Mouse (Mus musculus) intestine, embryonic 16.5 days (tissue): ENCODE measurements around the gene Paqr6. TPM values are rescaled to one million over a fixed set of nuclear protein-coding genes. Genes with fewer than 3 reads are reported as not detected.
"Not testable (repeated sequence)": the region's sequence is repeated elsewhere in the genome, so short reads cannot be mapped to it uniquely, and the experiment has no call there.

Source experiments
- ATAC-seq: fragments of 200-750 bp; cut with Nextera tagmentation; 2 replicates; pipeline ENCODE4 v1.8.0; 2017; ENCODE audit warnings: moderate TSS enrichment, moderate library complexity
- H3K27ac ChIP-seq: fragments of 300-500 bp; sonication (generic); 2 replicates; pipeline ENCODE4 v1.5.1; 2014; ENCODE audit warnings: mild to moderate bottlenecking, low read length
- H3K27me3 ChIP-seq: fragments of 300-500 bp; sonication (generic); replicated peaks from 2 replicates; pipeline ENCODE4 v1.6.1; 2014; ENCODE audit warnings: low read length, control low read depth, mixed read lengths; ENCODE audit not compliant: control insufficient read depth, insufficient read depth
- H3K36me3 ChIP-seq: fragments of 300-500 bp; sonication (generic); 2 replicates; pipeline ENCODE4 v1.6.1; 2014; ENCODE audit warnings: low read length, control low read depth; ENCODE audit not compliant: control insufficient read depth, insufficient read depth
- H3K4me1 ChIP-seq: fragments of 300-500 bp; sonication (generic); 2 replicates; pipeline ENCODE4 v1.6.1; 2014; ENCODE audit warnings: low read length, control low read depth, mixed read lengths; ENCODE audit not compliant: control insufficient read depth, insufficient read depth
- H3K4me2 ChIP-seq: fragments of 300-500 bp; sonication (generic); 2 replicates; pipeline ENCODE4 v1.6.1; 2014; ENCODE audit warnings: low read depth, low read length, control low read depth
- H3K4me3 ChIP-seq: fragments of 300-500 bp; sonication (generic); 2 replicates; pipeline ENCODE4 v1.5.1; 2014; ENCODE audit warnings: mild to moderate bottlenecking, low read length
- H3K9ac ChIP-seq: fragments of 300-500 bp; sonication (generic); 2 replicates; pipeline ENCODE4 v1.6.1; 2014; ENCODE audit warnings: low read depth, low read length
- H3K9me3 ChIP-seq: fragments of 300-500 bp; sonication (generic); 2 replicates; pipeline ENCODE4 v1.6.1; 2016; ENCODE audit warnings: low read length, control low read depth; ENCODE audit not compliant: control insufficient read depth
- WGBS: fragments of 180-500 bp; shearing (Covaris S2); extraction: QIAGEN DNeasy Blood & Tissue Kit; methylation state at CpG from one replicate; pipeline ENCODE4 v1.1.7; 2014; 5-methylcytosine and 5-hydroxymethylcytosine counted together
- polyA plus RNA-seq: library from polyadenylated mRNA; unstranded; fragments of >200 nt; fragmentation: Nextera tagmentation; extraction: Ambion mirVana; gene quantifications from 2 replicates; pipeline ENCODE4 v1.2.1, GENCODE M21; 2015

Paqr6 gene
- polyA plus RNA-seq, 1 experiment from 2014 or later, result 5.1 TPM

DNA sequence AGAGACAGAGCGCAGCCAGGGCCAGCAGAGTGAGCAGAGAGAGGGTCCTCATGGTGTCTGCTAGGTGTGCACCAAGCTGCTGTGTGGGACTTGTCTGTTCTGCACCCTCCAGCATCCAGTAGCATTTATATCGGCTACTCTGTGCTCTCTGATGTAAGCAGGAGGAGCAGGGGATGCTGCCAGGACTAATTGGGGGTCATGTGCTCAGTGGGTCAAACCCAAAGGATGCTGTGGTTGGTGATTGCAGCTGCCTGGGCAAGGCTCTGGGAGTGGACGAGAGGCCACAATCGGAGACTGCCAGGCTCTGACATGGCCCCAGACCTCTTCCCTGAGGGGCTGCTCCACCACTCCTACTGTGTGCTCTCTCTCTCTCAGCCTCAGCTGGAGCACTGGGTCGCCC lies 14.2 kb downstream of the Paqr6 start, which contains the start of gene Bglap2:
Gene Bglap2 (minus strand): TSS at position 101 of the 400 bp plus-strand sequence.
- H3K4me2 ChIP-seq, H3K9me3 ChIP-seq, H3K9ac ChIP-seq, H3K4me3 ChIP-seq, H3K36me3 ChIP-seq, H3K27ac ChIP-seq, H3K4me1 ChIP-seq, H3K27me3 ChIP-seq, ATAC-seq: not testable (repeated sequence)
- WGBS, result 75% methylated on average over 4 of the region's 5 CpGs

- peak overlapping the region; percentile 29; the same call in 1 of the 2 replicates for H3K9ac ChIP-seq
Measured at GRCm38 (mm10) chr3:88381389-88382315, 17.3 kb downstream of the Paqr6 start.

DNA sequence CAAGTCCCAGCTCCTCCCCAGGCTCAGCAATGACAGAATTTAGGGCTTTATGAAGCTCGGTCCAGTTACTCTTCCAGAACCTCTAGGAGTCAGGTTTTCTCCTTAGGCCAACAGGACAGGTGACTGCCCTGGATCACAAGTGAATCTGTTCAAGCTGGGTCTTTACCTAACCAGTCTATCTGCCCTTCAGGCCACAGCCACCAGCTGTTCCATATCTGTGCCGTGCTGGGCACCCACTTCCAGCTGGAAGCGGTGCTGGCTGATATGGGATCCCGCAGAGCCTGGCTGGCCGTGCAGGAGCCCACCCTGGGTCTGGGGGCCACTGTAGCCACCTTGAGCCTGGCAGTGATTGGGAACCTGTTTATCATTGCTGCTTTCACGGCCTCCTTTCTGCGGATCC lies 18.0 kb downstream of the Paqr6 start:
- WGBS, result 15% methylated on average over 1 of the region's 7 CpGs
- not testable (repeated sequence) for H3K4me2 ChIP-seq, H3K4me1 ChIP-seq, H3K9me3 ChIP-seq, H3K9ac ChIP-seq, H3K27me3 ChIP-seq, H3K27ac ChIP-seq, H3K36me3 ChIP-seq, H3K4me3 ChIP-seq
- ATAC-seq, result peak; percentile 12; the same call in 1 of the 2 replicates

More at GRCm38 (mm10) chr3:88381389-88382315, 17.3 kb downstream of the Paqr6 start:
- H3K27me3 ChIP-seq, H3K9me3 ChIP-seq, H3K27ac ChIP-seq, H3K4me1 ChIP-seq, H3K36me3 ChIP-seq: not testable (repeated sequence)
- 0 out of 2 replicates have a peak overlapping the region, but pooled peaks have one; percentile 16 for H3K4me3 ChIP-seq
- WGBS, result 8% methylated on average over 19 of the region's 22 CpGs
- H3K4me2 ChIP-seq, result 0 out of 2 replicates have a peak overlapping the region, but pooled peaks have one; percentile 37
- ATAC-seq, result peak; percentile 91

DNA sequence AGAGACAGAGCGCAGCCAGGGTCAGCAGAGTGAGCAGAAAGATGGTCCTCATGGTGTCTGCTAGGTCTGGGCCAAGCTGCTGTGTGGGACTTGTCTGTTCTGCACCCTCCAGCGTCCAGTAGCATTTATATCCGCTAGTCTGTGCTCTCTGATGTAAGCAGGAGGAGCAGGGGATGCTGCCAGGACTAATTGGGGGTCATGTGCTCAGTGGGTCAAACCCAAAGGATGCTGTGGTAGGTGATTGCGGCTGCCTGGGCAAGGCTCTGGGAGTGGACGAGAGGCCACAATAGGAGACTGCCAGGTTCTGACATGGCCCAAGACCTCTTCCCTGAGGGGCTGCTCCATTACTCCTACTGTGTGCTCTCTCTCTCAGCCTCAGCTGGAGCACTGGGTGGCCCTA lies 20.0 kb downstream of the Paqr6 start, which contains the start of gene Bglap:
Gene Bglap (minus strand): TSS at position 101 of the 400 bp plus-strand sequence.
- Histone ChIP-seq H3K4me2 (no peak within 1 kb of the TSS), H3K36me3 (no peaks in the 10 kb centered on the region), H3K27me3 (0 out of 2 replicates have a peak, but pooled peaks cover 2% of the 10 kb centered on the region), H3K9ac (no peak within 1 kb of the TSS), H3K27ac (no peak within 1 kb of the TSS), H3K4me3 (no peak within 1 kb of the TSS), H3K9me3 (no peaks in the 10 kb centered on the region), H3K4me1 (no peaks in the 10 kb centered on the region)
- WGBS, result 79% methylated on average over 5 of the region's 5 CpGs
- ATAC-seq, result no peak

- no peak overlapping the region for H3K4me3 ChIP-seq
- no peak overlapping the region for H3K4me2 ChIP-seq
- H3K9ac ChIP-seq, result no peak overlapping the region
- WGBS, result 82% methylated on average over 9 of the region's 9 CpGs
- no peaks in the 10 kb centered on the region; the same call in 1 of the 2 replicates for H3K9me3 ChIP-seq
- H3K36me3 ChIP-seq, result peaks cover 3% of the 10 kb centered on the region
- no peaks in the 10 kb centered on the region for H3K4me1 ChIP-seq
- no peak overlapping the region for H3K27ac ChIP-seq
- no peaks in the 10 kb centered on the region for H3K27me3 ChIP-seq
- ATAC-seq, result no peak
Measured at GRCm38 (mm10) chr3:88393776-88394375, 29.5 kb downstream of the Paqr6 start.

DNA sequence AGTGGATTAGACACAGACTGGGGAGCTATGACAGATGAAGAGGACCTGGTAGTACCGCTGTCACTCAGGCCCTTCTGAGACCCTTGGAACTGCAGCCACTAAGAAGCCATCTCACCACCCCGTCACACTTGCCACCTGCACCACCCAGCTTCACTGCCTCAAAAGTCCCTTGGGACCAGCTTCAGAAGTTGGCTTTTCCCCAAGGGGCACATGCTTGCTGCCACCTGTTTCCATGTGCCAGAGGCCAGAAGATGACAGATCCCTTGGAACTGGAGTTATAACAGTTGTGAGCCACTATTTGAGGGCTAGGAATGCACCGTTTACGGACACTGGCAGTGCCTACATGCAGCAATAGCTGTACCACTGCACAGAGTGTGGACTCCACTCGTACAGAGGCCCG lies 30.9 kb downstream of the Paqr6 start:
- Histone ChIP-seq H3K4me3 (no peak overlapping the region), H3K36me3 (peaks cover 3% of the 10 kb centered on the region), H3K9ac (no peak overlapping the region), H3K27me3 (no peaks in the 10 kb centered on the region), H3K4me2 (no peak overlapping the region), H3K27ac (no peak overlapping the region), H3K4me1 (no peaks in the 10 kb centered on the region), H3K9me3 (no peaks in the 10 kb centered on the region; the same call in 1 of the 2 replicates)
- ATAC-seq, result no peak
- 97% methylated on average over 6 of the region's 6 CpGs for WGBS

GRCm38 (mm10) chr3:88395742-88396141 lies 31.4 kb downstream of the Paqr6 start:
- Histone ChIP-seq H3K4me3 (no peak overlapping the region), H3K4me2 (no peak overlapping the region), H3K27ac (no peak overlapping the region), H3K27me3 (no peaks in the 10 kb centered on the region), H3K36me3 (peaks cover 3% of the 10 kb centered on the region), H3K9me3 (no peaks in the 10 kb centered on the region), H3K9ac (no peak overlapping the region), H3K4me1 (no peaks in the 10 kb centered on the region)
- ATAC-seq, result no peak
- WGBS, result 87% methylated on average over 8 of the region's 8 CpGs

DNA sequence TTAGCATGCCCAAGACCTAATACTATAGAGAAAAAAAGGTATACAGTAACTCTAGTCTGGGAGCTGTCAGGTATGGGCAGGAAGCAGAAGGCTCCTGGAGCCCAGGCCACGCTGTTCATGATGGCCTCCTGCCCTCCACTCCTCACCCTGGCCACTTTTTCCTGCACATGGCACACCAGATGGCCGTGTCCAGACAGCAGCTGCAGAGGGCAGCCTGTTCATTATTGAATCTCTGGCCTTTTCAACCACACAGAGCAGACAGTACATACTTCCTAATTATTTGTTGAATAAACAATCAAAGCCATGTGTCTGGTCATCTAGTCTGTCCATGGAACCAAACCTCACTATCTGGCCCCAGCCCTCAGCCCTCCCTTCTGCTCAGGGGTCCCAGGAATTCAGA lies 34.3 kb downstream of the Paqr6 start:
- Histone ChIP-seq H3K4me2 (no peak overlapping the region), H3K27me3 (no peaks in the 10 kb centered on the region), H3K27ac (no peak overlapping the region), H3K4me1 (no peaks in the 10 kb centered on the region), H3K9ac (no peak overlapping the region), H3K36me3 (peaks cover 3% of the 10 kb centered on the region; the same call in 1 of the 2 replicates), H3K4me3 (no peak overlapping the region), H3K9me3 (no peaks in the 10 kb centered on the region)
- ATAC-seq, result no peak
- WGBS, result 78% methylated on average over 2 of the region's 2 CpGs

- peaks cover 4% of the 10 kb centered on the region for H3K36me3 ChIP-seq
- no peak overlapping the region for H3K27ac ChIP-seq
- 93% methylated on average over 10 of the region's 10 CpGs for WGBS
- H3K4me2 ChIP-seq, result no peak overlapping the region
- H3K27me3 ChIP-seq, result no peaks in the 10 kb centered on the region
- H3K9ac ChIP-seq, result no peak overlapping the region
- H3K9me3 ChIP-seq, result no peaks in the 10 kb centered on the region
- ATAC-seq, result no peak
- H3K4me3 ChIP-seq, result no peak overlapping the region
- peaks cover 12% of the 10 kb centered on the region for H3K4me1 ChIP-seq
Measured at GRCm38 (mm10) chr3:88403522-88404230, 39.3 kb downstream of the Paqr6 start.
